Mouse (Mus musculus) adrenal gland, postnatal 14 days (tissue): ENCODE measurements around the gene Ccdc65. TPM values are rescaled to one million over a fixed set of nuclear protein-coding genes. Genes with fewer than 3 reads are reported as not detected.

ENCODE experiments used
- DNase-seq: peaks from one replicate; pipeline ENCODE4 v3.0.0; 2021; ENCODE audit warnings: mixed read lengths
- long read RNA-seq, 2 experiments: library from polyadenylated mRNA; stranded (forward); transcript quantifications; one replicate each; pipeline ENCODE4 v2.0.0; 2021
- total RNA-seq: library from RNA; stranded (reverse); gene quantifications from 2 replicates; pipeline ENCODE4 v1.2.3, GENCODE M21; 2021

The Ccdc65 gene
- total RNA-seq, result 0.96 and 0.98 TPM in 2 replicates
- long read RNA-seq, experiment 1, partial matches to known transcripts, result 1 of 1 reads
- long read RNA-seq, experiment 1, other reads (novel, unspliced or antisense), result 0 of 1 reads
- long read RNA-seq, experiment 2, partial matches to known transcripts, result 0 of 1 reads
- long read RNA-seq, experiment 2, other reads (novel, unspliced or antisense), result 0 of 1 reads

GRCm38 (mm10) chr15:98707766-98708372, at the start of gene Ccdc65:
TSS of gene Ccdc65 (plus strand) at chr15:98708207.
- DNase-seq, result peak; percentile 92

GRCm38 (mm10) chr15:98662198-98662566, 45.8 kb upstream of the Ccdc65 start:
- no peak for DNase-seq

- peak; percentile 97 for DNase-seq
Observed at GRCm38 (mm10) chr15:98662567-98663545, 45.2 kb upstream of the Ccdc65 start, which contains the start of gene Ddx23. TSS of gene Ddx23 (minus strand) at chr15:98662894.

- no peak for DNase-seq
Observed at GRCm38 (mm10) chr15:98664042-98664907, 43.7 kb upstream of the Ccdc65 start.

GRCm38 (mm10) chr15:98672592-98672991, 35.4 kb upstream of the Ccdc65 start:
- peak; percentile 75 for DNase-seq

- no peak for DNase-seq
Observed at GRCm38 (mm10) chr15:98673732-98674131, 34.3 kb upstream of the Ccdc65 start.

- no peak for DNase-seq
Observed at GRCm38 (mm10) chr15:98674284-98674993, 33.6 kb upstream of the Ccdc65 start.

GRCm38 (mm10) chr15:98674994-98675545, 32.9 kb upstream of the Ccdc65 start:
- DNase-seq, result no peak

- no peak for DNase-seq
Observed at GRCm38 (mm10) chr15:98675634-98676250, 32.3 kb upstream of the Ccdc65 start.

GRCm38 (mm10) chr15:98676471-98676870, 31.5 kb upstream of the Ccdc65 start:
- peak; percentile 38 for DNase-seq

GRCm38 (mm10) chr15:98676940-98677728, 30.9 kb upstream of the Ccdc65 start, which contains the start of gene Rnd1:
TSS of gene Rnd1 (minus strand) at chr15:98677461.
- peak; percentile 87 for DNase-seq

GRCm38 (mm10) chr15:98677977-98678376, 30.0 kb upstream of the Ccdc65 start:
- no peak for DNase-seq

- DNase-seq, result no peak
Observed at GRCm38 (mm10) chr15:98680660-98681059, 27.3 kb upstream of the Ccdc65 start.

GRCm38 (mm10) chr15:98681633-98682032, 26.4 kb upstream of the Ccdc65 start:
- no peak for DNase-seq

- DNase-seq, result no peak
Observed at GRCm38 (mm10) chr15:98683177-98683576, 24.8 kb upstream of the Ccdc65 start.

GRCm38 (mm10) chr15:98683746-98684145, 24.3 kb upstream of the Ccdc65 start:
- no peak for DNase-seq

- peak; percentile 49 for DNase-seq
Observed at GRCm38 (mm10) chr15:98685926-98686325, 22.1 kb upstream of the Ccdc65 start.

- no peak for DNase-seq
Observed at GRCm38 (mm10) chr15:98689682-98690081, 18.3 kb upstream of the Ccdc65 start.

GRCm38 (mm10) chr15:98691486-98692147, 16.4 kb upstream of the Ccdc65 start:
- no peak for DNase-seq
